Mouse (Mus musculus) heart, embryonic 13.5 days (tissue): ENCODE data around the gene Zfp1. TPM values are rescaled to one million over a fixed set of nuclear protein-coding genes. Genes with fewer than 3 reads are reported as not detected.

Source experiments
- ATAC-seq: fragments of 200-750 bp; cut with Nextera tagmentation; 2 replicates; pipeline ENCODE4 v1.8.0; 2017; ENCODE audit warnings: moderate TSS enrichment; ENCODE audit not compliant: insufficient number of reproducible peaks, low FRiP score, low TSS enrichment; ENCODE audit errors: extremely low read depth
- H3K27ac ChIP-seq: fragments of 300-500 bp; sonication (generic); replicated peaks from 2 replicates; pipeline ENCODE4 v1.5.1; 2015; ENCODE audit warnings: moderate library complexity, mild to moderate bottlenecking, inconsistent platforms
- H3K27me3 ChIP-seq: fragments of 300-500 bp; sonication (generic); replicated peaks from 2 replicates; pipeline ENCODE4 v1.6.1; 2015; ENCODE audit warnings: mild to moderate bottlenecking, inconsistent platforms
- H3K36me3 ChIP-seq: fragments of 300-500 bp; sonication (generic); 2 replicates; pipeline ENCODE4 v1.6.1; 2015; ENCODE audit warnings: mild to moderate bottlenecking, inconsistent platforms
- H3K4me1 ChIP-seq: fragments of 300-500 bp; sonication (generic); 2 replicates; pipeline ENCODE4 v1.6.1; 2015; ENCODE audit warnings: inconsistent platforms
- H3K4me2 ChIP-seq: fragments of 300-500 bp; sonication (generic); 2 replicates; pipeline ENCODE4 v1.6.1; 2015; ENCODE audit warnings: inconsistent platforms, mild to moderate bottlenecking, moderate library complexity
- H3K4me3 ChIP-seq: fragments of 300-500 bp; sonication (generic); 2 replicates; pipeline ENCODE4 v1.5.1; 2015; ENCODE audit warnings: moderate library complexity, mild to moderate bottlenecking, inconsistent platforms
- H3K9ac ChIP-seq: fragments of 300-500 bp; sonication (generic); 2 replicates; pipeline ENCODE4 v1.6.1; 2015; ENCODE audit warnings: inconsistent platforms, mild to moderate bottlenecking, moderate library complexity
- H3K9me3 ChIP-seq: fragments of 300-500 bp; sonication (generic); 2 replicates; pipeline ENCODE4 v1.6.1; 2016; ENCODE audit warnings: inconsistent platforms
- WGBS: fragments of 180-500 bp; shearing (Covaris S2); methylation state at CpG from one replicate; pipeline ENCODE4 v1.1.7; 2015; ENCODE audit warnings: mixed read lengths; 5-methylcytosine and 5-hydroxymethylcytosine counted together
- polyA plus RNA-seq: library from polyadenylated mRNA; unstranded; fragments of >200 nt; fragmentation: Nextera tagmentation; extraction: Ambion mirVana; gene quantifications from 2 replicates; pipeline ENCODE4 v1.2.1, GENCODE M21; 2015

Gene Zfp1
- polyA plus RNA-seq, 1 experiment from 2014 or later: 12.9 TPM

DNA sequence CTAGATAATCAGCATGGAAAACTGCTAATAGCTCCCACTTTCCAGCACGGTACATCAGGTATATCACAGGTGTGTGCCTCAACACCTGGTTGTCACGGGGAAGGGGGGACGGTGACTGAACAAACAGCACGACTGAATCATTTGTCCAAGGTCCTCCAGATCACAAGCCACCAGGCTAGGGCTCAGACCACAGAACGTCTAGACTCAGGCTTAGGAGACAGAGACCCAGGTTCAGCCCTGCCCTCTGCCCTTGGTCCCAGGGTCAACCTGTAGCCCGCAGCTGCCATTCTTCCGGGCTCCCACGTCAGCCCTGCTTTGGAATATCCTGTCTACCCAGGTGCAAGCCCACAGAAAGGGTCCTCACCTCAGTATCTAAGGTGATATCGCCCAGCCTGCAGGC is 58.2 kb downstream of the Zfp1 start:
- no peaks in the 10 kb centered on the region for H3K36me3 ChIP-seq
- 74% methylated on average over 9 of the region's 9 CpGs for WGBS
- no peak overlapping the region for H3K9ac ChIP-seq
- ATAC-seq: peak; percentile 11; the same call in 1 of the 2 replicates
- H3K9me3 ChIP-seq: no peaks in the 10 kb centered on the region
- H3K4me2 ChIP-seq: no peak overlapping the region
- H3K27ac ChIP-seq: no peak overlapping the region
- no peaks in the 10 kb centered on the region for H3K27me3 ChIP-seq
- peaks cover 18% of the 10 kb centered on the region for H3K4me1 ChIP-seq
- no peak overlapping the region for H3K4me3 ChIP-seq

DNA sequence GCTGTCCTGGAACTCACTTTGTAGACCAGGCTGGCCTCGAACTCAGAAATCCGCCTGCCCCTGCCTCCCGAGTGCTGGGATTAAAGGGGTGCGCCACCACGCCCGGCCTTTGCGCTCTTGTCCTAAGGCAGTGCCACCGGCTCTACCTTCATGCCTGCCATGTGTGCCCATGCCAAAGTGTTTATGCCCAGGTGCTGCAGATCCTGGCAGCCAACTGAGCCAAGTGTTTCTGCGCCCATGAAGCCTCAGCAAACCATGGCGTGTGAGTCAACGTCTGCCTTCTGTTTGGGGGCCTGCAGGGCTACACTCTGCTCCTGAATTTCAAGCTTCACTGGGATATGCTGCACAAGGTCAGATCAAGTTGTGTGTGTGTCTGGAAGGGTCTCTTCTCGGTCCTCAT is 61.4 kb downstream of the Zfp1 start:
- Histone ChIP-seq H3K4me2 (no peak overlapping the region), H3K4me1 (peaks cover 23% of the 10 kb centered on the region), H3K27ac (0 out of 2 replicates have a peak overlapping the region, but pooled peaks have one; percentile 20), H3K9me3 (no peaks in the 10 kb centered on the region), H3K36me3 (peaks cover 22% of the 10 kb centered on the region), H3K9ac (0 out of 2 replicates have a peak overlapping the region, but pooled peaks have one; percentile 5), H3K4me3 (no peak overlapping the region), H3K27me3 (no peaks in the 10 kb centered on the region)
- WGBS: 86% methylated on average over 12 of the region's 12 CpGs
- no peak for ATAC-seq

DNA sequence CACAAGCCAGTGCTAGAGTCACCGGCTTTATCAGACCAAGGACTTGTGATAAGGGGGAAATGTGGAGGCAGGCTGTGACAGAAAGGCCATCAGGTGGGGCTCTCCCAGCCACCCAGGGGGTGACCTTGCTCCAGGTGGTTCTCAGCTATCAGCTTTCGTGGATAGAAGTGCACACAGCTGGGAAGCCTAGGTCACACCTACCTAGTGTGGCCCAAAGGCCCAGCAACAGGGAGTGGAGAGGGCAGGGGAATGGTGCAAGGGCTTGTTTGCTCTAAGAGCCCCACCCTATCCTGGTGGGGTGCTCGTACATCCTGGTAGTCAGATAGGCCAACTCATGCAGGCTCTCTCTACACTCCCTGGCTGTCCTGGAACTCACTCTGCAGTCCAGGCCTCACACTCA is 62.0 kb downstream of the Zfp1 start:
- Histone ChIP-seq H3K36me3 (peaks cover 29% of the 10 kb centered on the region), H3K4me1 (peaks cover 23% of the 10 kb centered on the region), H3K4me2 (no peak overlapping the region), H3K4me3 (no peak overlapping the region), H3K9ac (0 out of 2 replicates have a peak overlapping the region, but pooled peaks have one; percentile 5), H3K27ac (0 out of 2 replicates have a peak overlapping the region, but pooled peaks have one; percentile 20), H3K27me3 (no peaks in the 10 kb centered on the region), H3K9me3 (no peaks in the 10 kb centered on the region)
- no peak for ATAC-seq
- WGBS: 26% methylated on average over 3 of the region's 3 CpGs

DNA sequence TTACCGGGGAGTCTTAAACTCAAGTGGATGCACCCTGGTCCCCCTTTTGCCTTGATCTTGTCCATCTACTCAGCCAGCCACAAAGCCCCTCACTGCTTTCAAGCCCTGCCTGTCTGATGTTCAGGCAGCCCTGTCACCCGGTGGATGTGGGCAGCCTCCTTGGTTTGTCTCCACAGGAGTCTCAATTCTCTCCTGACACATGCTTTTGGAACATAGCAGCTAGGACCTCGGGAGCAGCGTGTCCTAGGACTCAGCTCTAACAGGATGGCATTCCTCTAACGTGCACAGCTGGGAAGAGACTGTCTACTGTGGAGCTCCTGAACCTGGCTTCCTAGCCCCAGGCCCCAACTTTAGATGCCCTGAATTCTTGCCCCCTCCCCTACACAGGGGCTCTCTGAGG is 62.5 kb downstream of the Zfp1 start:
- Histone ChIP-seq H3K9ac (no peak overlapping the region), H3K9me3 (no peaks in the 10 kb centered on the region), H3K4me1 (peaks cover 23% of the 10 kb centered on the region), H3K27ac (no peak overlapping the region), H3K4me3 (no peak overlapping the region), H3K27me3 (no peaks in the 10 kb centered on the region), H3K36me3 (peaks cover 34% of the 10 kb centered on the region), H3K4me2 (no peak overlapping the region)
- ATAC-seq: no peak
- 51% methylated on average over 5 of the region's 5 CpGs for WGBS

DNA sequence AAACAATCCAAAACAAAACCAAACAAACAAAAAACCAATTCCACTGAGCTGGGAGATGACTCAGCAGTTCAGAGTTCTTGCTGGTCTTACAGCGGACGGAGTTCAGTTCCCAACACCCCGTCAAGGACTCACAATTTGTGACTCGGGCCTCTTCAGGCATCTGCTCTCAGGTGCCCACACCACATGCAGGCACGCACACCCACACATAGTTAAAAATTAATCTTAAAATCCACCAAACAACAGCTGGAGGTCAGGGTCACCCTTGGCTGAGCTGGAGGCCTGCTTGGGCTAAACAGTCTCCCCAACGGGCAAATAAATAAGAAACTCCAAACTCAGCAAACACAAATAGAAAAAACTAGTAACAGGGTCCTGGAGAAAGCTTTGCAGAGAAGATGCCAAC is 65.1 kb downstream of the Zfp1 start:
- Histone ChIP-seq H3K36me3 (peaks cover 59% of the 10 kb centered on the region), H3K27ac (no peak overlapping the region), H3K9ac (no peak overlapping the region), H3K4me2 (no peak overlapping the region), H3K4me1 (peaks cover 23% of the 10 kb centered on the region), H3K4me3 (no peak overlapping the region), H3K9me3 (no peaks in the 10 kb centered on the region), H3K27me3 (no peaks in the 10 kb centered on the region)
- 79% methylated on average over 6 of the region's 6 CpGs for WGBS
- no peak for ATAC-seq

DNA sequence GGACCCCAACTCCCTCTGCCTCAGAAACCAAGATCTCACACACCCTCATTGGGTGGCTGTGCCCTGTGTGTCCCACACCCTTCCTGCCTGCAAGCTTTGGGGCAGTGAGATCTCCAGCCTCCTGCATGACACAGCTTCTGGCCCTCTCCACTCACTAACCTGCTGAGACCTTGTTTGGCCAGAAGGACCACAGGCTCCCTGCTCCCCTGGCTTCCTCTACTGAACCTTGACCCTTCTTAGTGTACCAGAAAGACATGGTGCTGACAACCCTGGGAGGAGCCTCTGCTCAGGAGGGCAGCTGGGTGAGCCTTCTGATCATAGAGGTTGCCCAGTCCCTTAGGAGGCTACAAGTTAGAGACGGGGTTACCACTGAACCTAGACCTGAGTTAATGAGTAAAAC is 66.0 kb downstream of the Zfp1 start:
- Histone ChIP-seq H3K9me3 (no peaks in the 10 kb centered on the region), H3K4me1 (peaks cover 23% of the 10 kb centered on the region), H3K36me3 (peaks cover 69% of the 10 kb centered on the region), H3K9ac (no peak overlapping the region), H3K4me2 (no peak overlapping the region), H3K27ac (no peak overlapping the region), H3K27me3 (no peaks in the 10 kb centered on the region), H3K4me3 (no peak overlapping the region)
- 83% methylated on average over 1 of the region's 1 CpGs for WGBS
- no peak for ATAC-seq

DNA sequence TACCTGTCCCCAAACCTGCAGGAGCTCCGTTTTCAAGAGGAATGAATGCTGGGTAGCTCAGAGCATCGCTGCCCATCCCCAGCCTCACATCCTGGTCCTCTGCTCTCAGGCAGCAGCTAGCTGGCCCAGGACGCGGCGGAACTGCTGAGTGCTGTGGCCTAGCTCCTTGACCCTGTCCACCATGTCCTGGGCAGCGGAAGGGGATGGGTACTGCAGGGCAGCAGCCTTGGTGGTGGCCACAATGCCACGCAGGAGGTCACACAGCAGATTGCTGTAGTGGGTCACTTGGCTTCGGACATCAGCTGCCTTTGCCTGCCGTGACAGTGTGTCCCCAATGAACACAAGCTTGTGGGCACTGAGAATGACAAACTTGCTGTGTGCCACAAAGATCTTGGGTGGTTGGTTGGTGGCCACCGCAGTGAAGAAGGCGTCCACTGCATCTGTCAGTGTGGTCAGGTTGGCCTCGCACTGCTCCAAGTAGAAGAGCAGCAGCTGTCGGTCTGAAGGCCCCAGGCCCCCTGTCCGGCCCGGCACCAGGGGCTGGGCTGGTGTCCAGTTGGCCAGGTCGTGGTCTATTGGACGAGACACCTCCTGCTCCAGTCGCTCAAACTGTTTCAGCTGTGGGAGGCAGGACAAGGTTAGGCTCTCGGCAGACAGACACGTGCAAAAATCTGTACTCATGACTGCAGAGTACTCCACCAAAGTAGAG is 67.7 kb downstream of the Zfp1 start:
- Histone ChIP-seq H3K4me1 (peaks cover 23% of the 10 kb centered on the region), H3K27ac (no peak overlapping the region), H3K4me2 (no peak overlapping the region), H3K36me3 (peaks cover 86% of the 10 kb centered on the region), H3K9ac (no peak overlapping the region), H3K9me3 (no peaks in the 10 kb centered on the region), H3K27me3 (no peaks in the 10 kb centered on the region), H3K4me3 (no peak overlapping the region)
- no peak for ATAC-seq
- 88% methylated on average over 20 of the region's 20 CpGs for WGBS

DNA sequence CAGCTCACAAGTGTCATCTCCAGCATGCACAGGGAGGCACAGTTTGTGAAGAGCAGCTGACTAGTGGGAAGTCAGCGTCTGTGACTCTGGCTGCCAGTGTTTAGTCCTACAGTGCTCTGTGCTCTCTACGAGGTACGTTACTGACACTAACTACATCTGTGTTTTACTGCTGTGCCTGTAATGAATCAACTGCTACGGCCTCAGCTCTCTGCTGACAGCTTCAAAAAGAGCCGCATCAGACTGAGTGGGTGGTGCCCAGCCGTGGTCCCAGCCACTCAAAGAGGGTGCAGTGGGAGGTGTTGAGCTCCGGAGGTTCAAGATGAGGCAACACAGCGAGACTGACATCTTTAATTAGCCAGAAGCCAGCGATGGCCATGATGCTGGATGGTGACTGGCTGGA is 68.9 kb downstream of the Zfp1 start:
- 54% methylated on average over 9 of the region's 9 CpGs for WGBS
- H3K27ac ChIP-seq: 0 out of 2 replicates have a peak overlapping the region, but pooled peaks have one; percentile 8
- no peaks in the 10 kb centered on the region for H3K9me3 ChIP-seq
- H3K27me3 ChIP-seq: no peaks in the 10 kb centered on the region
- peaks cover 86% of the 10 kb centered on the region for H3K36me3 ChIP-seq
- H3K9ac ChIP-seq: no peak overlapping the region
- H3K4me3 ChIP-seq: no peak overlapping the region
- no peak for ATAC-seq
- H3K4me1 ChIP-seq: peaks cover 26% of the 10 kb centered on the region
- no peak overlapping the region for H3K4me2 ChIP-seq

DNA sequence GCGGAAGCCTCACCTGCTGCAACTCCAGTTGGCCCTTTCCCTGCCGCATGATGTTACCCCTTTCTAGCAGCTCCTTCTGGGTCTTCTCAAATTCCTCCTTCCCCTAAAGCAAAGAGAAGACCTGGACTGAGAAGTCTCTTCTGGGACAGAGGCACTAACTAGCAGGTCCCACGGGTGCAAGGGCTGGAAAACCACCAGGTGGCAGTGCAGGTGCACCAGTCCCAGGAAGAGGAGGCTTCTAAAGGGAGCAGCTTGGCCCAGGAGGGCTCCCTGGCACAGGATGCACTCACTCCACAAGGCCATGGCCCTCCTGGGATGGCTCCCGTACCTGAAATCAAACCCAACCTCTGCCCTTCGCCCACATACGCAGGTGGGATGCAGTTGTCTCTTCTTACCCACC is 69.4 kb downstream of the Zfp1 start:
- H3K4me3 ChIP-seq: no peak overlapping the region
- no peak overlapping the region for H3K9ac ChIP-seq
- H3K27me3 ChIP-seq: no peaks in the 10 kb centered on the region
- 72% methylated on average over 6 of the region's 6 CpGs for WGBS
- H3K27ac ChIP-seq: 0 out of 2 replicates have a peak overlapping the region, but pooled peaks have one; percentile 8
- no peak overlapping the region for H3K4me2 ChIP-seq
- H3K36me3 ChIP-seq: peaks cover 83% of the 10 kb centered on the region
- ATAC-seq: no peak
- H3K4me1 ChIP-seq: peaks cover 31% of the 10 kb centered on the region
- no peaks in the 10 kb centered on the region for H3K9me3 ChIP-seq

DNA sequence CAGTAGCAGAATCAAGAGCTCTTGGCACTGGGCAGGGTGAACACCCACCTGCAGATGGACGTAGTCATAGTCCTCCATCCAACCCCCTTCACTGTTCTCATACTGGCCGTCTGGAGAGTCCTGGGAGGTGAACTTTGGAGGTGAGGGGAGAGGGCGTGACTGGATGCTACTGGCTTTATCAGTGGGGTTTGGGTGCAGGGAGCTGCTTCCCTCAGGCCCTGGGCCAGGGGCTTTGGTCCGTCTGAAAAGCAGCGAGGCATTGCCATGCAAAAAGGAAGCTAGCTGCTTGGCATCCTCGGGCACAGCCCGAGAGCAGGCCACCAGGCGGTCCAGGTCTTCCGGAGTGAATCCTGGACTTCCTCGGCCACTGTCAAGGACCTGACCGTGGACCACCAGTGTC is 70.1 kb downstream of the Zfp1 start:
- H3K4me2 ChIP-seq: no peak overlapping the region
- ATAC-seq: no peak
- H3K9ac ChIP-seq: no peak overlapping the region
- no peak overlapping the region for H3K27ac ChIP-seq
- 81% methylated on average over 11 of the region's 11 CpGs for WGBS
- no peaks in the 10 kb centered on the region for H3K9me3 ChIP-seq
- peaks cover 77% of the 10 kb centered on the region for H3K36me3 ChIP-seq
- no peaks in the 10 kb centered on the region for H3K27me3 ChIP-seq
- peaks cover 38% of the 10 kb centered on the region for H3K4me1 ChIP-seq
- no peak overlapping the region for H3K4me3 ChIP-seq

DNA sequence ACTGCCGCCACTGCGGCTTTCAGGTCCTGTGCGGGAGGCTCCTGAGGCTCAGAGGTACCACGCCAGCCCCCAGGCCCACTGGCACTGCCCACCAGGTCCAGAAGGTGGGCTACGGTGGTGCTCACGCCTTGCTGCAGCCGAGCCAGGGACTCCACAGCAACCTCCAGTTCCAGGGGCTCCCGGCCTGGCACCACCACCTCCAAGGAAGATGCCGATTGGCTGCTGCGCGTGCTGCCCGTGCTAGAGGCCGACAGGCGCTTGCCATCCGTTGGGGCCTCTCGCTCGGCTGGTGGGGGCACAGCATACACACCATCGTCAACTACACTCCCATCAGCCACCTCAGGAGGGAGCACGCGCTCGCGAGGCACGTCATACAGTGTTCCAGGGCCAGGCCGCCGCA is 70.6 kb downstream of the Zfp1 start:
- Histone ChIP-seq H3K4me1 (peaks cover 43% of the 10 kb centered on the region), H3K9ac (no peak overlapping the region), H3K9me3 (no peaks in the 10 kb centered on the region), H3K4me3 (no peak overlapping the region), H3K36me3 (peaks cover 75% of the 10 kb centered on the region), H3K4me2 (no peak overlapping the region), H3K27me3 (no peaks in the 10 kb centered on the region), H3K27ac (no peak overlapping the region)
- WGBS: 89% methylated on average over 25 of the region's 25 CpGs
- ATAC-seq: no peak

DNA sequence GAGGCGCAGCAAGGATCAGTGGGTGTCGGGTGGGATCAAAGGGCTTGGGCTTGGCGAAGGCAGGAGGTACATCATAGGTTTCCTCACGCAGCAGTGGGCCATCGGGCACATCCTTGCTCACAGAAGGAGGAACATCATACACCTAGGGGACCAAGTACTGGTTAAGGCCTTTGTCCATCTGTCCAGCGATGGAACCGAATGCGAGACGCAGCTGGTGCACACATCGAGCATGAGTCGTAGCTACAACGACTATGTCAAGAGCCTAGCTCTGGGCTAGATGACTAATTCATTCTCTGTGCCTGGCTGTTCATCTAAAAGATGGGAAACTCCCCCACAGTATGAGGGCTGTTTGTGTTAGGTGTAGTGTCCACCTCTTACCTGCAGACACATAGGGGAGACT is 71.1 kb downstream of the Zfp1 start:
- WGBS: 87% methylated on average over 12 of the region's 12 CpGs
- Histone ChIP-seq H3K9me3 (no peaks in the 10 kb centered on the region), H3K27ac (no peak overlapping the region), H3K36me3 (peaks cover 75% of the 10 kb centered on the region), H3K27me3 (no peaks in the 10 kb centered on the region), H3K4me2 (no peak overlapping the region), H3K4me1 (peaks cover 48% of the 10 kb centered on the region), H3K4me3 (no peak overlapping the region), H3K9ac (no peak overlapping the region)
- no peak for ATAC-seq
